Comparison of ENCODE assay signal across 8 mouse cellular contexts in genomic region chr5:24425421-24426036, GRCm38 (mm10). TPM values are rescaled to one million over a fixed set of nuclear protein-coding genes. Genes with fewer than 3 reads are reported as not detected.
DNase-seq lines count a peak whose midpoint lies in the region; ATAC-seq and TF ChIP-seq lines count a peak whose summit lies in the region.

No protein-coding gene starts in this region.

- H3K9ac ChIP-seq in CH12.LX (ENCODE audit: insufficient read depth, low read depth): peak overlapping the region; percentile 54
- peak overlapping the region; percentile 57 for H3K9ac ChIP-seq in intestine, embryonic 15.5 days

- no peaks in the 10 kb centered on the region for H3K9me3 ChIP-seq in erythroblast, embryonic 14.5 days (ENCODE audit: control insufficient read depth, low read length)
- no peaks in the 10 kb centered on the region for H3K9me3 ChIP-seq in CH12.LX (replicated peaks; ENCODE audit: low read length)
- H3K9me3 ChIP-seq in intestine, embryonic 15.5 days: no peaks in the 10 kb centered on the region

- TF ChIP-seq RAD21 in CH12.LX (IDR thresholded peaks at IDR 0.05; ENCODE audit: low read depth, low read length): no peak; the same call in 1 of the 2 replicates

- dilution Hi-C loops in CH12.LX (cut with MboI; ENCODE audit: extremely low pct_ligation_motif_present, extremely low pct_unique_long_range_greater_than_20kb, low sequenced_read_pairs): no loop called here

- H3K79me2 ChIP-seq in CH12.LX (replicated peaks; ENCODE audit: control insufficient read depth, extremely low read depth, insufficient read depth, poor library complexity, severe bottlenecking): peaks cover 10% of the 10 kb centered on the region; the same call in 1 of the 2 replicates

- in situ Hi-C loops in CH12.LX (cut with MboI; ENCODE audit: low pct_ligation_motif_present, low pct_unique_long_range_greater_than_20kb, low sequenced_read_pairs): no loop called here

- ATAC-seq in erythroblast, adult 5-6 weeks (replicated peaks; ENCODE audit: low FRiP score, poor library complexity, severe bottlenecking): no peak
- ATAC-seq in intestine, embryonic 15.5 days: 0 out of 2 replicates have a peak, but pooled peaks have one; percentile 2

- H3K27ac ChIP-seq in CH12.LX (ENCODE audit: insufficient read depth, low read depth): no peak overlapping the region
- peak overlapping the region; percentile 90 for H3K27ac ChIP-seq in intestine, embryonic 15.5 days

- DNase-seq in CH12.LX (ENCODE audit: extremely low read depth): peak; percentile 53
- DNase-seq in embryo, embryonic 9.5 days (ENCODE audit: extremely low spot score): peak; percentile 70
- peak; percentile 44 for DNase-seq in lung, postnatal 25 days (ENCODE audit: low spot score)
- peak; percentile 66 for DNase-seq in splenic B cell, adult 2 months (ENCODE audit: low read depth, low spot score)
- DNase-seq in adrenal gland, adult 2 months: no peak

- H3K4me1 ChIP-seq in erythroblast, embryonic 14.5 days (ENCODE audit: control insufficient read depth): peaks cover 56% of the 10 kb centered on the region
- peaks cover 16 to 41% of the 10 kb centered on the region in 2 experiments for H3K4me1 ChIP-seq in CH12.LX (ENCODE audit: control insufficient read depth in 1 of 2, insufficient read depth in 2 of 2)
- H3K4me1 ChIP-seq in intestine, embryonic 15.5 days (replicated peaks): peaks cover 38% of the 10 kb centered on the region

- no peak for TF ChIP-seq POLR2A in CH12.LX (IDR thresholded peaks at IDR 0.05; ENCODE audit: low read depth, low read length)

- TF ChIP-seq CTCF in CH12.LX (conservative IDR thresholded peaks at IDR 0.05 in 1 of 2, IDR thresholded peaks at IDR 0.05 in 1 of 2; ENCODE audit: low read depth in 2 of 2, low read length in 2 of 2): peak in 1 of 2 experiments; percentile 46; a peak in 2 of 4 replicates

- H3K36me3 ChIP-seq in erythroblast, embryonic 14.5 days (ENCODE audit: control insufficient read depth): peaks cover 12% of the 10 kb centered on the region
- peaks cover 14 to 43% of the 10 kb centered on the region in 2 experiments for H3K36me3 ChIP-seq in CH12.LX (replicated peaks in 1 of 2; ENCODE audit: control insufficient read depth in 1 of 2, insufficient read depth in 1 of 2, low read length in 1 of 2)
- H3K36me3 ChIP-seq in intestine, embryonic 15.5 days: peaks cover 13% of the 10 kb centered on the region
- H3K36me3 ChIP-seq in splenic B cell, adult 2 months (ENCODE audit: control insufficient read depth, insufficient read depth, low read length, poor library complexity, severe bottlenecking): 0 out of 2 replicates have a peak, but pooled peaks cover 4% of the 10 kb centered on the region

- under 1% methylated on average over 29 of the region's 30 CpGs for WGBS in intestine, embryonic 15.5 days

- H3K27me3 ChIP-seq in erythroblast, embryonic 14.5 days (ENCODE audit: control insufficient read depth): peaks cover 26% of the 10 kb centered on the region
- H3K27me3 ChIP-seq in CH12.LX (replicated peaks): no peaks in the 10 kb centered on the region
- no peaks in the 10 kb centered on the region for H3K27me3 ChIP-seq in intestine, embryonic 15.5 days (replicated peaks)
- H3K27me3 ChIP-seq in splenic B cell, adult 2 months (ENCODE audit: control insufficient read depth, insufficient read depth, low read length, poor library complexity, severe bottlenecking): no peaks in the 10 kb centered on the region

- peak overlapping the region; percentile 55 for H3K4me2 ChIP-seq in CH12.LX (ENCODE audit: insufficient read depth, low read depth, poor library complexity, severe bottlenecking)
- H3K4me2 ChIP-seq in intestine, embryonic 15.5 days (replicated peaks): peak overlapping the region; percentile 81

- no peak for TF ChIP-seq EP300 in CH12.LX (IDR thresholded peaks at IDR 0.05; ENCODE audit: low read length)

- H3K4me3 ChIP-seq in erythroblast, embryonic 14.5 days (replicated peaks): peak overlapping the region; percentile 83
- H3K4me3 ChIP-seq in CH12.LX (replicated peaks in 1 of 3; ENCODE audit: low read depth in 2 of 3, low read length in 2 of 3, poor library complexity in 1 of 3): peak overlapping the region; percentile 63 to 94 (median 68)
- peak overlapping the region; percentile 62 for H3K4me3 ChIP-seq in intestine, embryonic 15.5 days (replicated peaks)

TF ChIP-seq in CH12.LX, 34 proteins besides CTCF, POLR2A, EP300 and RAD21 (continues in another document):
- TF ChIP-seq HCFC1 (IDR thresholded peaks at IDR 0.05; ENCODE audit: low read depth, low read length): no peak
- TF ChIP-seq JUN (IDR thresholded peaks at IDR 0.05; ENCODE audit: insufficient read depth, low read depth, low read length): no peak
- no peak for TF ChIP-seq UBTF (IDR thresholded peaks at IDR 0.05; ENCODE audit: low read depth, low read length)
- no peak for TF ChIP-seq BHLHE40 (IDR thresholded peaks at IDR 0.05; ENCODE audit: low read depth, low read length)
- TF ChIP-seq ELF1 (IDR thresholded peaks at IDR 0.05; ENCODE audit: low read depth, low read length): no peak
- no peak for TF ChIP-seq RCOR1 (conservative IDR thresholded peaks at IDR 0.05; ENCODE audit: low read depth, low read length)
- no peak for TF ChIP-seq MXI1 (IDR thresholded peaks at IDR 0.05; ENCODE audit: low read depth, low read length)
- no peak for TF ChIP-seq SMC3 (IDR thresholded peaks at IDR 0.05; ENCODE audit: low read depth, low read length)
- TF ChIP-seq ETS1 (conservative IDR thresholded peaks at IDR 0.05; ENCODE audit: low read depth, low read length): no peak
- no peak for TF ChIP-seq MEF2A (IDR thresholded peaks at IDR 0.05; ENCODE audit: borderline replicate concordance, low read depth, low read length)
- no peak for TF ChIP-seq PAX5 (IDR thresholded peaks at IDR 0.05; ENCODE audit: low read length)
- TF ChIP-seq IRF4 (IDR thresholded peaks at IDR 0.05; ENCODE audit: low read depth, low read length): no peak
- no peak for TF ChIP-seq E2F4 (IDR thresholded peaks at IDR 0.05; ENCODE audit: insufficient replicate concordance, low read depth, low read length)
- TF ChIP-seq ZNF384 (IDR thresholded peaks at IDR 0.05; ENCODE audit: low read depth, low read length): no peak
- no peak for TF ChIP-seq TBP (conservative IDR thresholded peaks at IDR 0.05; ENCODE audit: low read depth, low read length)

RNA-seq across cellular contexts. Expression of gene Slc4a2, which starts 1.9 kb away (rescaled TPM):
- 1.1 and 2.5 TPM in 2 replicates for polyA plus RNA-seq in erythroblast, embryonic 14.5 days (2012)
- 1.7 and 16.1 TPM in 2 replicates for total RNA-seq in erythroblast, adult 5-6 weeks (2015; ENCODE audit: low replicate concordance)
- 6.3 and 15.9 TPM in 2 replicates for total RNA-seq in erythroblast, adult 5-6 weeks (2017; ENCODE audit: low replicate concordance)
- total RNA-seq in CH12.LX (2012; rRNA removed) (17.2 and 18.6 TPM in 2 replicates), CH12.LX (2014; rRNA removed) (12.7 and 12.9 TPM in 2 replicates)
- polyA plus RNA-seq in CH12.LX (2012; ENCODE audit: insufficient read length, low read depth): 27.2 and 27.3 TPM in 2 replicates
- polyA plus RNA-seq in intestine, embryonic 15.5 days (2015; fragmentation: Nextera tagmentation; extraction: Ambion mirVana): 41.1 and 46.9 TPM in 2 replicates
- 10 to 100 TPM; 58.4 to 63.2 TPM for total RNA-seq in adrenal gland, adult 2 months (2021)
- polyA plus RNA-seq in adrenal gland, adult 2 months (2012; rRNA removed): 65.9 and 74.0 TPM in 2 replicates

RNA-seq across cellular contexts. Expression of gene Cdk5, which starts 2.2 kb away (rescaled TPM):
- polyA plus RNA-seq in erythroblast, embryonic 14.5 days (2012): 0.40 and 0.67 TPM in 2 replicates
- total RNA-seq in erythroblast, adult 5-6 weeks (2015; ENCODE audit: low replicate concordance): 0.58 and 4.2 TPM in 2 replicates
- 2.5 and 3.5 TPM in 2 replicates for total RNA-seq in erythroblast, adult 5-6 weeks (2017; ENCODE audit: low replicate concordance)
- total RNA-seq in CH12.LX (2012; rRNA removed) (10.4 and 12.1 TPM in 2 replicates), CH12.LX (2014; rRNA removed) (7.4 and 9.2 TPM in 2 replicates)
- 25.1 and 26.6 TPM in 2 replicates for polyA plus RNA-seq in CH12.LX (2012; ENCODE audit: insufficient read length, low read depth)
- 35.5 and 38.3 TPM in 2 replicates for polyA plus RNA-seq in intestine, embryonic 15.5 days (2015; fragmentation: Nextera tagmentation; extraction: Ambion mirVana)
- 10 to 100 TPM; 40.7 to 47.9 TPM for total RNA-seq in adrenal gland, adult 2 months (2021)
- 60.2 and 63.3 TPM in 2 replicates for polyA plus RNA-seq in adrenal gland, adult 2 months (2012; rRNA removed)

RNA-seq across cellular contexts. Expression of gene Asic3, which starts 12.3 kb away (rescaled TPM):
- polyA plus RNA-seq in erythroblast, embryonic 14.5 days (2012): not detected in 2 replicates
- not detected in 2 replicates for total RNA-seq in erythroblast, adult 5-6 weeks (2015; ENCODE audit: low replicate concordance)
- total RNA-seq in erythroblast, adult 5-6 weeks (2017; ENCODE audit: low replicate concordance): 1.3 TPM in 1 of 2 replicates, not detected in the other
- total RNA-seq in CH12.LX (2012; rRNA removed): 0.25 TPM in 1 of 2 replicates, not detected in the other
- total RNA-seq in CH12.LX (2014; rRNA removed): not detected in 2 replicates
- 1.1 and 1.3 TPM in 2 replicates for polyA plus RNA-seq in CH12.LX (2012; ENCODE audit: insufficient read length, low read depth)
- polyA plus RNA-seq in intestine, embryonic 15.5 days (2015; fragmentation: Nextera tagmentation; extraction: Ambion mirVana): 0.14 TPM in 1 of 2 replicates, not detected in the other
- total RNA-seq in adrenal gland, adult 2 months (2021): under 1 TPM in 1 of 2 experiments, not detected in 1; 0.48 TPM
- polyA plus RNA-seq in adrenal gland, adult 2 months (2012; rRNA removed): 0.74 and 1.2 TPM in 2 replicates

RNA-seq across cellular contexts. Expression of gene Fastk, which starts 19.6 kb away (rescaled TPM):
- 33.0 and 33.8 TPM in 2 replicates for polyA plus RNA-seq in erythroblast, embryonic 14.5 days (2012)
- 9.2 and 25.1 TPM in 2 replicates for total RNA-seq in erythroblast, adult 5-6 weeks (2015; ENCODE audit: low replicate concordance)
- total RNA-seq in erythroblast, adult 5-6 weeks (2017; ENCODE audit: low replicate concordance): 4.3 and 9.1 TPM in 2 replicates
- 61.2 and 61.4 TPM in 2 replicates for total RNA-seq in CH12.LX (2012; rRNA removed)
- total RNA-seq in CH12.LX (2014; rRNA removed): 41.8 and 44.8 TPM in 2 replicates
- polyA plus RNA-seq in CH12.LX (2012; ENCODE audit: insufficient read length, low read depth): 88.0 and 88.1 TPM in 2 replicates
- polyA plus RNA-seq in intestine, embryonic 15.5 days (2015; fragmentation: Nextera tagmentation; extraction: Ambion mirVana): 104 and 110 TPM in 2 replicates
- total RNA-seq in adrenal gland, adult 2 months (2021): 100 to 1,000 TPM in 1 of 2 experiments, 10 to 100 TPM in 1; 93.4 to 108 TPM
- polyA plus RNA-seq in adrenal gland, adult 2 months (2012; rRNA removed): 335 and 350 TPM in 2 replicates

RNA-seq across cellular contexts. Expression of gene Tmub1, which starts 22.1 kb away (rescaled TPM):
- polyA plus RNA-seq in erythroblast, embryonic 14.5 days (2012): 2.3 and 2.8 TPM in 2 replicates
- total RNA-seq in erythroblast, adult 5-6 weeks (2015; ENCODE audit: low replicate concordance): 2.9 and 3.7 TPM in 2 replicates
- 2.0 and 4.3 TPM in 2 replicates for total RNA-seq in erythroblast, adult 5-6 weeks (2017; ENCODE audit: low replicate concordance)
- 9.6 and 13.1 TPM in 2 replicates for total RNA-seq in CH12.LX (2012; rRNA removed)
- 6.1 and 7.6 TPM in 2 replicates for total RNA-seq in CH12.LX (2014; rRNA removed)
- polyA plus RNA-seq in CH12.LX (2012; ENCODE audit: insufficient read length, low read depth): 8.6 and 11.2 TPM in 2 replicates
- polyA plus RNA-seq in intestine, embryonic 15.5 days (2015; fragmentation: Nextera tagmentation; extraction: Ambion mirVana): 22.4 and 23.6 TPM in 2 replicates
- total RNA-seq in adrenal gland, adult 2 months (2021): 10 to 100 TPM; 16.7 to 20.5 TPM
- polyA plus RNA-seq in adrenal gland, adult 2 months (2012; rRNA removed): 86.7 and 94.5 TPM in 2 replicates

Comparison
In these comparisons a context has a peak if more than half of its experiments do, and no peak if none do; other contexts are left out.
1. RNA of gene Cdk5, which starts 2.2 kb away (polyA plus RNA-seq): 60.2 to 63.3 TPM in adrenal gland, adult 2 months, 35.5 to 38.3 TPM in intestine, embryonic 15.5 days and 25.1 to 26.6 TPM in CH12.LX; 0.40 to 0.67 TPM in erythroblast, embryonic 14.5 days; every median in the first group is over 10 times any median in the second.
2. Peak in every context shown above with its lines, with median percentiles within 50 percentile points of each other: H3K4me3 ChIP-seq.